ENCODE assay signal across 31 mouse cellular contexts in the genomic region with DNA sequence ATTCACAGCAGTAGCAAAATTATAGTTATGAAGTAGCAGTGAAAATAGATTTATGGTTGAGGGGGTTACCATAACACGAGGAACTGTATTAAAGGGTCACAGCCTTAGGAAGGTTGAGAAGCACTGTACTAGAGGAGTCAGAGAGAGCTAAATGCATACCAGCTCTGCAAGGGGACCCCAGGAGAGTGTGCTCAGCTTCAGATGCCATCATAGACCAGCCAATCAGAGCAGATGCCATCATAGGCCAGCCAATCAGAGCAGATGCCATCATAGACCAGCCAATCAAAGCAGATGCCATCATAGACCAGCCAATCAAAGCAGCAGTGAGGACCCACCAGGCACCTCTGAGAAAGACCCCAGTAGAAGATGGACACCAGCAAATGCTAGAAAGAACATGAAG.
A peak's percentile ranks its signal among the peaks of the same experiment; 100 is the strongest.
DNase-seq lines count a peak whose midpoint lies in the region; ATAC-seq lines count a peak whose summit lies in the region.
"Had no signal": no experiment of that assay in that cellular context is flagged by ENCODE, and none has a peak within 500 bp of the region (broad histone marks: within the 10 kb centered on the region; RNA-seq: fewer than 3 reads in every experiment).

No protein-coding gene starts in this region.

- no peak overlapping the region for H3K4me3 ChIP-seq in embryonic facial prominence, embryonic 14.5 days (ENCODE audit: low read depth, low read length)
- no peak overlapping the region for H3K4me3 ChIP-seq in embryonic facial prominence, embryonic 10.5 days
- H3K4me3 ChIP-seq in hindbrain, embryonic 16.5 days (ENCODE audit: low read length), result no peak overlapping the region
- H3K4me3 ChIP-seq in hindbrain, embryonic 14.5 days (replicated peaks; ENCODE audit: low read length), result no peak overlapping the region
- H3K4me3 ChIP-seq in midbrain, embryonic 11.5 days (ENCODE audit: low read depth, low read length), result no peak overlapping the region
- H3K4me3 ChIP-seq in midbrain, embryonic 10.5 days, result no peak overlapping the region
- H3K4me3 ChIP-seq: forebrain, embryonic 13.5 days; heart, adult 2 months; heart, embryonic 12.5 days; limb, embryonic 10.5 days; limb, embryonic 15.5 days; liver, embryonic 13.5 days; megakaryocyte, embryonic 14.5 days; midbrain, embryonic 15.5 days; stomach, embryonic 15.5 days had no signal

- ATAC-seq in embryonic facial prominence, embryonic 14.5 days (ENCODE audit: low read depth), result no peak
- 0 out of 2 replicates have a peak, but pooled peaks have one; percentile 49 for ATAC-seq in hindbrain, embryonic 16.5 days
- ATAC-seq in hindbrain, embryonic 14.5 days (ENCODE audit: low FRiP score), result no peak
- no peak for ATAC-seq in midbrain, embryonic 11.5 days (ENCODE audit: low FRiP score)
- ATAC-seq in monocyte, adult 5-6 weeks (replicated peaks; ENCODE audit: insufficient number of reproducible peaks, low FRiP score, low TSS enrichment, poor library complexity, severe bottlenecking), result no peak
- ATAC-seq: activated CD4-positive, CD25-positive, alpha-beta regulatory T cell, adult 4 months; forebrain, embryonic 13.5 days; inflammation-experienced regulatory T-cells, adult 6 months; lung, postnatal 0 days; midbrain, embryonic 15.5 days had no signal

- peaks cover 39% of the 10 kb centered on the region for H3K4me1 ChIP-seq in embryonic facial prominence, embryonic 14.5 days (ENCODE audit: control insufficient read depth, insufficient read depth, low read length)
- peaks cover 54% of the 10 kb centered on the region for H3K4me1 ChIP-seq in embryonic facial prominence, embryonic 10.5 days
- H3K4me1 ChIP-seq in hindbrain, embryonic 16.5 days (ENCODE audit: control insufficient read depth, insufficient read depth, low read depth, low read length), result peaks cover 14% of the 10 kb centered on the region
- H3K4me1 ChIP-seq in hindbrain, embryonic 14.5 days (replicated peaks; ENCODE audit: control insufficient read depth, insufficient read depth, low read length), result peaks cover 27% of the 10 kb centered on the region; the same call in 1 of the 2 replicates
- H3K4me1 ChIP-seq in midbrain, embryonic 11.5 days (ENCODE audit: control insufficient read depth, insufficient read depth, low read length), result peaks cover 3% of the 10 kb centered on the region; the same call in 1 of the 2 replicates
- H3K4me1 ChIP-seq in midbrain, embryonic 10.5 days, result peaks cover 29% of the 10 kb centered on the region
- H3K4me1 ChIP-seq: midbrain, embryonic 15.5 days had no signal

- no peak for DNase-seq in embryonic facial prominence, embryonic 14.5 days (ENCODE audit: low spot score)
- no peak for DNase-seq in embryonic facial prominence, embryonic 10.5 days (ENCODE audit: low spot score)
- DNase-seq in hindbrain, embryonic 14.5 days (ENCODE audit: low spot score), result no peak
- peak; percentile 61 for DNase-seq in midbrain, embryonic 11.5 days (ENCODE audit: low spot score, missing footprints)
- DNase-seq in midbrain, embryonic 10.5 days (ENCODE audit: low spot score), result no peak
- DNase-seq: adrenal gland, adult 2 months; adrenal gland, postnatal 36 days; cerebellum, adult 18-20 months; cerebellum, postnatal 10 days; heart, adult 2 months; heart, postnatal 4 days; kidney, adult 18-20 months; layer of hippocampus, adult 9-11 months; liver, embryonic 13.5 days; lung, adult 18-20 months; lung, postnatal 4 days; right cerebral cortex, postnatal 25 days; thymus, postnatal 14 days had no signal

- 0 out of 2 replicates have a peak, but pooled peaks cover 3% of the 10 kb centered on the region for H3K9me3 ChIP-seq in embryonic facial prominence, embryonic 14.5 days (ENCODE audit: control insufficient read depth, low read length)
- H3K9me3 ChIP-seq in embryonic facial prominence, embryonic 10.5 days, result no peaks in the 10 kb centered on the region
- no peaks in the 10 kb centered on the region; the same call in 1 of the 2 replicates for H3K9me3 ChIP-seq in hindbrain, embryonic 16.5 days (ENCODE audit: control insufficient read depth, low read length)
- H3K9me3 ChIP-seq in hindbrain, embryonic 14.5 days (ENCODE audit: control insufficient read depth, low read length), result no peaks in the 10 kb centered on the region
- H3K9me3 ChIP-seq in midbrain, embryonic 11.5 days (ENCODE audit: control insufficient read depth, low read length), result no peaks in the 10 kb centered on the region
- H3K9me3 ChIP-seq in midbrain, embryonic 10.5 days (replicated peaks), result no peaks in the 10 kb centered on the region
- H3K9me3 ChIP-seq: limb, embryonic 10.5 days; limb, embryonic 15.5 days; liver, embryonic 13.5 days; midbrain, embryonic 15.5 days; stomach, embryonic 15.5 days had no signal

- WGBS in embryonic facial prominence, embryonic 14.5 days, result 83% methylated on average over 1 of the region's 1 CpGs
- 88% methylated on average over 1 of the region's 1 CpGs for WGBS in embryonic facial prominence, embryonic 10.5 days
- 81% methylated on average over 1 of the region's 1 CpGs for WGBS in hindbrain, embryonic 16.5 days
- 90% methylated on average over 1 of the region's 1 CpGs for WGBS in hindbrain, embryonic 14.5 days
- 76% methylated on average over 1 of the region's 1 CpGs for WGBS in midbrain, embryonic 11.5 days
- WGBS in midbrain, embryonic 10.5 days, result 90% methylated on average over 1 of the region's 1 CpGs

- H3K27ac ChIP-seq in embryonic facial prominence, embryonic 14.5 days (replicated peaks; ENCODE audit: low read depth, low read length), result peak overlapping the region; percentile 35; the same call in 1 of the 2 replicates
- H3K27ac ChIP-seq in embryonic facial prominence, embryonic 10.5 days (replicated peaks), result no peak overlapping the region
- no peak overlapping the region for H3K27ac ChIP-seq in hindbrain, embryonic 16.5 days (ENCODE audit: low read depth, low read length)
- no peak overlapping the region for H3K27ac ChIP-seq in hindbrain, embryonic 14.5 days
- no peak overlapping the region for H3K27ac ChIP-seq in midbrain, embryonic 11.5 days (ENCODE audit: low read depth, low read length)
- no peak overlapping the region for H3K27ac ChIP-seq in midbrain, embryonic 10.5 days (replicated peaks)
- H3K27ac ChIP-seq: forebrain, embryonic 13.5 days; heart, adult 2 months; limb, embryonic 15.5 days; liver, embryonic 13.5 days; midbrain, embryonic 15.5 days; stomach, embryonic 15.5 days had no signal

- no peaks in the 10 kb centered on the region for H3K36me3 ChIP-seq in embryonic facial prominence, embryonic 14.5 days (ENCODE audit: control insufficient read depth, insufficient read depth, low read length)
- no peaks in the 10 kb centered on the region for H3K36me3 ChIP-seq in embryonic facial prominence, embryonic 10.5 days (replicated peaks)
- H3K36me3 ChIP-seq in hindbrain, embryonic 16.5 days (ENCODE audit: control insufficient read depth, insufficient read depth, low read length), result no peaks in the 10 kb centered on the region
- no peaks in the 10 kb centered on the region for H3K36me3 ChIP-seq in hindbrain, embryonic 14.5 days (replicated peaks; ENCODE audit: control insufficient read depth, insufficient read depth)
- no peaks in the 10 kb centered on the region for H3K36me3 ChIP-seq in midbrain, embryonic 11.5 days (ENCODE audit: control insufficient read depth, insufficient read depth, low read length)
- no peaks in the 10 kb centered on the region for H3K36me3 ChIP-seq in midbrain, embryonic 10.5 days
- H3K36me3 ChIP-seq: heart, embryonic 12.5 days; limb, embryonic 10.5 days; limb, embryonic 15.5 days; liver, embryonic 13.5 days; midbrain, embryonic 15.5 days; stomach, embryonic 15.5 days had no signal

- H3K27me3 ChIP-seq in embryonic facial prominence, embryonic 14.5 days (replicated peaks; ENCODE audit: control insufficient read depth, insufficient read depth, low read length), result no peaks in the 10 kb centered on the region
- no peaks in the 10 kb centered on the region for H3K27me3 ChIP-seq in embryonic facial prominence, embryonic 10.5 days (replicated peaks; ENCODE audit: low read depth, poor library complexity, severe bottlenecking)
- no peaks in the 10 kb centered on the region for H3K27me3 ChIP-seq in hindbrain, embryonic 16.5 days (replicated peaks; ENCODE audit: control insufficient read depth, insufficient read depth, low read length)
- H3K27me3 ChIP-seq in hindbrain, embryonic 14.5 days (ENCODE audit: control insufficient read depth, insufficient read depth, low read length), result no peaks in the 10 kb centered on the region
- no peaks in the 10 kb centered on the region for H3K27me3 ChIP-seq in midbrain, embryonic 11.5 days (ENCODE audit: control insufficient read depth, insufficient read depth, low read length)
- H3K27me3 ChIP-seq in midbrain, embryonic 10.5 days (ENCODE audit: low read depth, poor library complexity, severe bottlenecking), result no peaks in the 10 kb centered on the region
- H3K27me3 ChIP-seq: CH12.LX; forebrain, embryonic 13.5 days; heart, embryonic 12.5 days; limb, embryonic 15.5 days; liver, embryonic 13.5 days; megakaryocyte, embryonic 14.5 days; midbrain, embryonic 15.5 days; stomach, embryonic 15.5 days had no signal

- H3K4me2 ChIP-seq in embryonic facial prominence, embryonic 14.5 days (ENCODE audit: low read depth, low read length), result no peak overlapping the region
- H3K4me2 ChIP-seq in hindbrain, embryonic 16.5 days (ENCODE audit: low read length), result no peak overlapping the region
- H3K4me2 ChIP-seq in hindbrain, embryonic 14.5 days (replicated peaks), result no peak overlapping the region
- H3K4me2 ChIP-seq in midbrain, embryonic 11.5 days, result no peak overlapping the region
- H3K4me2 ChIP-seq: forebrain, embryonic 13.5 days; heart, embryonic 12.5 days; limb, embryonic 15.5 days; liver, embryonic 13.5 days; midbrain, embryonic 15.5 days; stomach, embryonic 15.5 days had no signal

- H3K9ac ChIP-seq in embryonic facial prominence, embryonic 14.5 days (ENCODE audit: low read depth, low read length), result no peak overlapping the region
- H3K9ac ChIP-seq in hindbrain, embryonic 16.5 days (ENCODE audit: low read depth, low read length), result no peak overlapping the region
- H3K9ac ChIP-seq in hindbrain, embryonic 14.5 days, result no peak overlapping the region
- no peak overlapping the region for H3K9ac ChIP-seq in midbrain, embryonic 11.5 days (ENCODE audit: low read length)
- H3K9ac ChIP-seq: forebrain, embryonic 13.5 days; heart, embryonic 12.5 days; limb, embryonic 15.5 days; liver, embryonic 13.5 days; midbrain, embryonic 15.5 days; stomach, embryonic 15.5 days had no signal
